Mouse (Mus musculus) bone marrow, adult 2 months (tissue): ENCODE measurements at regions not wholly inside any gene's neighbourhood (a gene's known extent, or its start where the extent isn't known, plus 50 kb on each side); places are given as distances from the start of the nearest gene placed in this dataset.

Experiments used
- CTCF ChIP-seq: fragments of 200-500 bp; IDR thresholded peaks from 2 replicates; pipeline ENCODE4 v1.5.1; 2011; ENCODE audit warnings: low read length, control low read depth; ENCODE audit not compliant: control insufficient read depth, insufficient read depth
- POLR2A ChIP-seq: fragments of 200-500 bp; IDR thresholded peaks from 2 replicates; pipeline ENCODE4 v1.6.1; 2011; ENCODE audit warnings: low read depth, mild to moderate bottlenecking, control low read depth, low read length, borderline replicate concordance; ENCODE audit not compliant: control insufficient read depth

DNA sequence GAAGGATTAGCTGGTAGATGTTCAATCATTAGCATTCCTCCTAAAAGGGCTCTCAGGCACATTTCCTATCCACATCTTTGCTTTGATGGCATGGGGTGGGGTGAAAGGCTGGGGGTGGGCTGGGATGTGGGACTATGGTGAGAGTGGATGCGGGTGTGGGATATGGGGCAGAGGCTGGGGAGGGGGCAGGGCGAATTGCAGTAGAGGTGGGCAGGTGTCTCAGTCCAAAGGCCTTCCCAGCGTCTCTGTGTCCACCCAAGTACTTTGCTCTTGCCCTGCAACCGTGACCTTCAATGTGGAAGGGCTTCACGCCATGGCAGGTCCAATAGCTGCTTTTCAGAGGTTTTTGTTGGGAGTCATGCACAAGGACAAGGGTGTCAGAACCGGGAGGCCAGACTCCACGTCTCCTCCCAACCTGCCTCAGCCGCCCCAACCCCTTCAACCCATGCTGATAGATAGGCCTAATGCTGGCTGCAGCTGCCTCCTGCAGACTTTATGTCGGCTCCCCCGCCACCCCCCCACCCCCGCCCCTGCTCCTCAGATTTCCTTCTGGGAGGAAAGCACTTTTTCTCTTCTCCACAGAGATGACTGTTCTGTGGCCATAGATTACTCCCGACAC lies 67.9 kb downstream of the Dmrta2 start:
- no peak for TF ChIP-seq POLR2A
- TF ChIP-seq CTCF, result no peak
